Mouse (Mus musculus) midbrain, embryonic 13.5 days (tissue): ENCODE results near the gene Ribc1. TPM values are rescaled to one million over a fixed set of nuclear protein-coding genes. Genes with fewer than 3 reads are reported as not detected.

ENCODE experiments used
- ATAC-seq: fragments of 200-750 bp; cut with Nextera tagmentation; 2 replicates; pipeline ENCODE4 v1.8.0; 2017; ENCODE audit warnings: mild to moderate bottlenecking, moderate TSS enrichment, moderate library complexity
- H3K27ac ChIP-seq: fragments of 300-500 bp; sonication (generic); 2 replicates; pipeline ENCODE4 v1.5.1; 2015; ENCODE audit warnings: inconsistent platforms, mild to moderate bottlenecking, moderate library complexity
- H3K27me3 ChIP-seq: fragments of 300-500 bp; sonication (generic); 2 replicates; pipeline ENCODE4 v1.6.1; 2015; ENCODE audit warnings: mild to moderate bottlenecking, inconsistent platforms
- H3K36me3 ChIP-seq: fragments of 300-500 bp; sonication (generic); 2 replicates; pipeline ENCODE4 v1.6.1; 2015; ENCODE audit warnings: mild to moderate bottlenecking, inconsistent platforms
- H3K4me1 ChIP-seq: fragments of 300-500 bp; sonication (generic); replicated peaks from 2 replicates; pipeline ENCODE4 v1.6.1; 2015; ENCODE audit warnings: inconsistent platforms
- H3K4me2 ChIP-seq: fragments of 300-500 bp; sonication (generic); replicated peaks from 2 replicates; pipeline ENCODE4 v1.6.1; 2015; ENCODE audit warnings: moderate library complexity, mild to moderate bottlenecking, inconsistent platforms
- H3K4me3 ChIP-seq: fragments of 300-500 bp; sonication (generic); replicated peaks from 2 replicates; pipeline ENCODE4 v1.5.1; 2015; ENCODE audit warnings: mild to moderate bottlenecking, inconsistent platforms
- H3K9ac ChIP-seq: fragments of 300-500 bp; sonication (generic); replicated peaks from 2 replicates; pipeline ENCODE4 v1.6.1; 2015; ENCODE audit warnings: mild to moderate bottlenecking, inconsistent platforms
- H3K9me3 ChIP-seq: fragments of 300-500 bp; sonication (generic); 2 replicates; pipeline ENCODE4 v1.6.1; 2016; ENCODE audit warnings: mild to moderate bottlenecking, inconsistent platforms
- WGBS: fragments of 180-500 bp; shearing (Covaris S2); methylation state at CpG from one replicate; pipeline ENCODE4 v1.1.7; 2015; 5-methylcytosine and 5-hydroxymethylcytosine counted together
- polyA plus RNA-seq: library from polyadenylated mRNA; unstranded; fragments of >200 nt; fragmentation: Nextera tagmentation; extraction: Ambion mirVana; gene quantifications from 2 replicates; pipeline ENCODE4 v1.2.1, GENCODE M21; 2015

Gene Ribc1
- polyA plus RNA-seq, 1 experiment from 2014 or later: 4.0 TPM

DNA sequence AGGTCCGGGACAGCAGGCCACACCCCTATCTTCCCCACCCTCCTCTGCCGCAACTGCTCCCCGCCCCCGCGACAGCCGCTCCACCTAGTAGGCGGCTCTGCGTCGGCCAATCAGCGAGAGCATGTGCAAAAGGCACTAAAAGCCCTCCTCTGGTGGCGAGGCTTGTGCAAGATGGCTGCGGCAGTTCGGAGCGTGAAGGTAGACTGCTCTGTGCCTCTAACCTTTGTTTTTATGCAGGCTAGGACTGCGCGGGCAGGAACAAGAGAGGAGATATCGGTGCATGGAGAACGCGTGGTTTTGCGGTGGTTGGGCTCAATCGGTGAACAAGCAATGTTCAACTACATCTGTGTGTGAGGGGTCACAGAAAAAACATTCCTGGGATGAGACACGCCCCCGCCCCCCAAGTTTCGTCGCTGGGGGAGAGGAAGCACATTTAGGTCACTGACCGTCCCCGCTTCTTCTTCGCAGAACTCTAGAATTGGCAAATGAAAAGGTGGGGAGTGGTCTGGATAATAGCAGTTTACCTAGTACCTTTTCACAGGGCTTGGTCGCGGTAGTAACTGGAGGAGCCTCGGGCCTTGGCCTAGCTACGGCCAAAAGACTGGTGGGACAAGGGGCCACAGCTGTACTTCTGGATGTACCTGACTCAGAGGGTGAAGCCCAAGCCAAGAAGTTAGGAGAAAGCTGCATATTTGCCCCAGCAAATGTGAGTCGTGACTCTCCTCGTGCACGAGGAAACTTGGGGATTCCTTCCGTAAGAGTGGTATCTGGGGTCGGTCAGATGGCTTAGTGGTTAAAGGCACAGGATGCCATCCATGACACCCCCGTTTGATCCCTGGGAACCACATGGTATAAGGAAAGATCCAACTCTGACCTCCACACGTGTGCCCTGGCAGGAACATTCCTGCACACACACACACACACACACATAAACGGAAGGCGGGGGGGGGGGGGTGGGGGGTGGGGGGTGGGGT lies 14.1 kb downstream of the Ribc1 start, which contains the start of gene Hsd17b10:
Gene Hsd17b10 (plus strand): TSS at position 109 of the 974 bp plus-strand sequence.
- peak; percentile 97 for ATAC-seq
- Histone ChIP-seq H3K4me1 (no peaks in the 10 kb centered on the region), H3K9me3 (no peaks in the 10 kb centered on the region), H3K4me3 (peak within 1 kb of the TSS; percentile 50), H3K4me2 (peak within 1 kb of the TSS; percentile 69), H3K9ac (peak within 1 kb of the TSS; percentile 56), H3K27ac (peak within 1 kb of the TSS; percentile 30; the same call in 1 of the 2 replicates), H3K27me3 (peaks cover 87% of the 10 kb centered on the region), H3K36me3 (peaks cover 8% of the 10 kb centered on the region; the same call in 1 of the 2 replicates)
- 24% methylated on average over 41 of the region's 41 CpGs for WGBS

DNA sequence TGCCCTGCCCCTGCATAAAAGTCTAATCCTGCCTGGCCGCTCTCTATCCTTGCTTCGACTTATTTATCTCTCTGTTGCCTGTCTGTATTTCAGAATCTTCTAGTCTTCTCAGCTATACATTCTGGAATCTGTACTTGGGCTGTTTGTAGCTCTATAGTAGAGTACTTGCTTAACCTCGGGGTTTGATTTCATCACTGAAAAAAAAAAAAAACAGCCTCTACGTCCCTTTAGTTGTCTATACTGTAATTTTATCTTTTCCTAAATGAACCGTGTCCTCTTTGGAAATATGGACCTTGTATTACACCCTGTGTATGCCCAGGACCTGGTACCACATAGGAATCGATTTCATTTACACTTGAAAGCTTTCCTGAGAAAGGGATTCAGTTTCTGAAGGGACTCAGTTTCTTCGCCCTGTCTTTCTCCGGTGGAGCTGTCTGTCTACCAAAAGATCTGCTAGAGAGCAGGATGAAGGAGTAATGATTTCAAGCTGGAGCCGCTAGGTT lies 14.9 kb downstream of the Ribc1 start:
- H3K9me3 ChIP-seq: no peaks in the 10 kb centered on the region
- no peak overlapping the region for H3K9ac ChIP-seq
- peak; percentile 39 for ATAC-seq
- 52% methylated on average over 9 of the region's 9 CpGs for WGBS
- H3K4me3 ChIP-seq: peak overlapping the region; percentile 50
- peak overlapping the region; percentile 69 for H3K4me2 ChIP-seq
- no peak overlapping the region for H3K27ac ChIP-seq
- H3K4me1 ChIP-seq: no peaks in the 10 kb centered on the region
- H3K27me3 ChIP-seq: peaks cover 87% of the 10 kb centered on the region
- H3K36me3 ChIP-seq: 0 out of 2 replicates have a peak, but pooled peaks cover 6% of the 10 kb centered on the region

DNA sequence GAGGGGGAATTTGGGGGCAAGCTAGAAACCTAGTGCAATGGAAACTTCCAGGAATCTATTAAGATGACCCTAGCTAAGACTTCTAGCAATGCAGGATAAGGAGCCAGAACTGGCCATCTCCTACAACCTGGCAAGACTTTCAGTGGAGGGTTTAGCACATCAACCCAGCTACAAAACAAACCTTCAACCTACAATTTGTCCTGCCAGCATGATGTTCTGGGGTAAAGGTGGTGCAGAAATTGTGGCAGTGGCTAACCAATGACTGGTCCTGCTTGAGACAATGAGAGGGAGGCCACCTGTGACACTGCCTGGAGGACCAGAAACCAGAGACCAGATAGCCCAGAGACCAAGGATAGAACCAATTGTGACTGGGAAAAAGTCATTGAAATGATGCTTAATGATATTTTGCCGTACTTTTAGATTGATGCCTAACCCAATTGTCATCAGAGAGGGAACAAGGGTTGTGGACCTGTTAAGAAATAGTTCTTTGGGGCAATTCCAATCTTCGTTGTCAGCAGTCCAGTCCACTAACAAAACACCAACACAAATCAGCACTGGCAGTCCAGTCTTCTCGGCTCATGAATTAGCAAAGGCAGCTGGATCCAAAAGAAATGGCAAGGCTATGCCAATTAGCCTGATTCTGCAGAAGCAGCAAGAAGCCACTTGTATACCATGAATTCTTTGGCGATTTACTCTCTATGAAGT lies 16.9 kb downstream of the Ribc1 start:
- H3K4me2 ChIP-seq: no peak overlapping the region
- peaks cover 82% of the 10 kb centered on the region for H3K27me3 ChIP-seq
- H3K27ac ChIP-seq: no peak overlapping the region
- H3K4me3 ChIP-seq: no peak overlapping the region
- H3K4me1 ChIP-seq: no peaks in the 10 kb centered on the region
- no peaks in the 10 kb centered on the region for H3K9me3 ChIP-seq
- WGBS: 67% methylated on average over 4 of the region's 4 CpGs
- no peak for ATAC-seq
- H3K36me3 ChIP-seq: 0 out of 2 replicates have a peak, but pooled peaks cover 2% of the 10 kb centered on the region
- no peak overlapping the region for H3K9ac ChIP-seq

Other genes with a start within 250 kb of the Ribc1 start
- gene Huwe1, start 215.5 kb downstream of the Ribc1 start, polyA plus RNA-seq: 65.5 and 71.0 TPM in 2 replicates
- gene Hsd17b10, start 14.4 kb downstream of the Ribc1 start, polyA plus RNA-seq: 119 and 128 TPM in 2 replicates
- 90.2 and 103 TPM in 2 replicates for gene Smc1a, start 133 bp upstream of the Ribc1 start, polyA plus RNA-seq
- 3.2 TPM in 2 replicates for gene Iqsec2, start 128.0 kb upstream of the Ribc1 start, polyA plus RNA-seq
- 39.6 and 45.6 TPM in 2 replicates for gene Kdm5c, start 216.7 kb upstream of the Ribc1 start, polyA plus RNA-seq